Mouse (Mus musculus) fat pad, adult 2 months (tissue): ENCODE measurements around the gene Hist1h4f.
"Not testable (repeated sequence)": the region's sequence is repeated elsewhere in the genome, so short reads cannot be mapped to it uniquely, and the experiment has no call there.

Experiments
- DNase-seq: peaks from one replicate; pipeline ENCODE4 v3.0.0-alpha.2; 2011; ENCODE audit warnings: low read depth, low spot score; ENCODE audit errors: extremely low read depth

The Hist1h4f gene

DNA sequence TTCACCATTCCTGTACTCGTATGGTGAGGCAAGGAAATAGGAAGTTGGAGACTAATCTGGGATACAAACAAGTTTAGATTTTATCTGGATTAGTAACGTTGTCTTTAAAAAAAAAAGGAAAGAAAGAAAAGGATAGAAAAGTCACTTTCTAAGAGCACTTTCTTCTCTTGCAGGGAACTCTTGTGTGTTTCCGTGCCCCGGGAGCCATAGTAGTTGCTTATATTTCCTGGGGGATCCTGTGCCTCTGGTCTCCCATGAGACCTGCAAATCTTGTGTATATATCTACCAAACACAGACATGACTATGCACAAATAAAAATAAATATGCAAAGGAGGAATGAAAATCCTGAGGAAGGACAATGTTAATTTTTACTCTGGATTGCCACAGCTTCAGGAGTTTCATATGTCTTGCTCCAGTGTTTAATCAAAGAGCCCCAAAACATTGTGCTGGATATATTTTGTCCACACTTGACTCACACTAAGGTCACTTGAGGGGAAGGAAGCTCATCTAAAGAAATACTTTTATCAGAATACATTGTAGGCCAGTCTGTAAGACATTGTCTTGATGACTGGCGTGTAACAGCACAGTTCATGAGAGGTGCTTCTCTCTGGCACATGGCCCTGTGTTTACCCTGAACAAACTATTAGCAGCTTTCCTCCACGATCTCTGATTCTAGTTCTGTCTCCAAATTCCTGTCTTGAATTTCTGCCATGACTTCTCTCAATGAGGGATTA, 25.6 kb upstream of the Hist1h4f start:
- no peak for DNase-seq

DNA sequence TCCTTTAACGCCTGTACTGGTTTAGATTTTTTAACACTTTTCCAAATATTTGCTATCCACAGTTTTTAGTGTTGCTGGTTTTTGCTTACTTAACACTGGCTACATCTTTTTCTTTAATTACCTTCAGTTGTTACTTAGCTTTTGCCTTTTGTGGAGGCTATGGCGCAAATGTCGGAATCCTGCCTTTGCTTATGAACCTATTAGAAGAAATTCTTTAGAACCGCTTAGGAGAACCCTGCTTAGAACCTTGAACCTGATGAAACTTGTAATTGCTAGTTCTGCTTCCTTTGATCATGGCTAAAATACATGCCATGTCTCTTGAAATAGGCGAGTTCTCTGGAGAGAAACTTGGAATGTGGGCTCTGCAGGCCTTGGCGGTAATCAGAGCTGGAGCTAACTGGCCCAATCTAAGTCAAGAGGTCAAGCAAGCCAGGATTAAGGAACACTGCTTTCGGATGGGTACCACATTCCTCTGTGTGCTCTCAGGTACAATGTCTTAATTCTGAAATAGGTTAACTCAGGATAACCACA, 25.0 kb upstream of the Hist1h4f start:
- DNase-seq, result no peak

DNA sequence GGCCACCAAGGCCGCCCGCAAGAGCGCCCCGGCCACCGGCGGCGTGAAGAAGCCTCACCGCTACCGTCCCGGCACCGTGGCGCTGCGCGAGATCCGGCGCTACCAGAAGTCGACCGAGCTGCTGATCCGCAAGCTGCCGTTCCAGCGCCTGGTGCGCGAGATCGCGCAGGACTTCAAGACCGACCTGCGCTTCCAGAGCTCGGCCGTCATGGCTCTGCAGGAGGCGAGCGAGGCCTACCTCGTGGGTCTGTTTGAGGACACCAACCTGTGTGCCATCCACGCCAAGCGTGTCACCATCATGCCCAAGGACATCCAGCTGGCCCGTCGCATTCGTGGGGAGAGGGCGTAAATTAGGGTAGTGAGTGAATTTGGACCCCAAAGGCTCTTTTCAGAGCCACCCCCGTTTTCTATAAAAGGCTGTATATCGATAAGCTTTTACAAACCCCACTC, 24.4 kb upstream of the Hist1h4f start:
- not testable (repeated sequence) for DNase-seq

DNA sequence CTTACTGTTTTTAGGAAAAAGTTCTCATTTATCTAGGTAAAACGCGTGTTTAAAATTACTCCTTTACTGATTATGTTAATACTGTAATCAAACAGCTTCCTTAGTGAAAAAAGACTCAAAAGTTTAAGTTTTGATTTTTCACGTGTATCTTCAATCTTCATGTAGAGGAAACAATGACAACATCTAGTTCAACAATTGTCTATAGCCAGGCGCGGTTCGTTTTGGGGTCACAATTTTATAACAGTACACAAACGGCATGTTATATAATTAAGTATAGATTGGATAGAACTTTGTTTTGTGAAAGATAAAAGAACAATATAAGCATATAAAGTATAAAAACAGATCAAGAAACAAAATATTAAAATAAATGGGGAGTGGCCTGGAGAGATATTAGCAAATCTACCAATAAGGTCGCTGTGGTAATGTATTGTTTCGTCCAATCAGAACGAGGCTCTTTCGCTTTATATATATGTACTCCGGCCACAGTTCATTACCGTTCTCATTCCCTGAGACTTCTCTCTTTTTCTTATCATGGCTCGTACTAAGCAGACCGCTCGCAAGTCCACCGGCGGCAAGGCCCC, 23.9 kb upstream of the Hist1h4f start, which contains the start of gene Hist1h3d:
Gene Hist1h3d, plus strand, starts transcription at position 493 of the 581 bp plus-strand sequence.
- DNase-seq, result no peak

DNA sequence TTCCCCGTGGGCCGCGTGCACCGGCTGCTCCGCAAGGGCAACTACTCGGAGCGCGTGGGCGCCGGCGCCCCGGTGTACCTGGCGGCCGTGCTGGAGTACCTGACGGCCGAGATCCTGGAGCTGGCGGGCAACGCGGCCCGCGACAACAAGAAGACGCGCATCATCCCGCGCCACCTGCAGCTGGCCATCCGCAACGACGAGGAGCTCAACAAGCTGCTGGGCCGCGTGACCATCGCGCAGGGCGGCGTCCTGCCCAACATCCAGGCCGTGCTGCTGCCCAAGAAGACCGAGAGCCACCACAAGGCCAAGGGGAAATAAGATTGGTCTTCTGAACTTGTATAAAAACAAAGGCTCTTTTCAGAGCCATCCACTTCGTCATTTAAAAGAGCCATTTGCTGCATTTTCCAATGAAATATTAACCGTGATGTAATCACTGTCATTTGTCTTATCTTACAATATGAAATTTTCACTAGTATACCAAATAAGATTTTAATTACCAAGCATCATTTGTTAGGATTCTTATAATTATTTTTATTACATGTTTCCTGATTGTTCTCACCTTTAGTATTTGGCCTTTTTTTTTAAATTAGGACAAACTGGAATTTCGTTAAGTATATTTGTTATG, 23.2 kb upstream of the Hist1h4f start:
- not testable (repeated sequence) for DNase-seq

DNA sequence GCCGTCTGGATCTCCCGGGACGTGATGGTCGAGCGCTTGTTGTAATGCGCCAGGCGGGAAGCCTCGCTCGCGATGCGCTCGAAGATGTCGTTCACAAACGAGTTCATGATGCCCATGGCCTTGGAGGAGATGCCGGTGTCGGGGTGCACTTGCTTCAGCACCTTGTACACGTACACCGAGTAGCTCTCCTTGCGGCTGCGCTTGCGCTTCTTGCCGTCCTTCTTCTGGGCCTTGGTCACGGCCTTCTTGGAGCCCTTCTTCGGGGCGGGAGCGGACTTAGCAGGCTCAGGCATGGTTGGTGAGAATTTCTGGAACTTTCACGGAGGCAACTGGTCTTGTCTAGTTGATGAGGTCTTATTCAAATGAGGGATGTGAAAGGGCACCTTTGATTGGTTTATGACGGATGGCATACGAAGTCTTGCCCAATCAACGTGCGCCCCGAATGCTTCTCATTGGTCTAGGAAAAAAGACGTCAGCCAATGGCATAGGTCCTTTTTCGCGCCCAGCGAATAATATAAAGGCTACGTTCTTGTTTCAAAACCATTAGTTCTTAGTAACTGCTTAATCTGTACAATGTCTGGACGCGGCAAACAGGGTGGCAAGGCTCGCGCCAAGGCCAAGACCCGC, 22.6 kb upstream of the Hist1h4f start, which contains the start of the genes Hist1h2bf and Hist1h2ad:
Gene Hist1h2bf, minus strand, starts transcription at position 299 of the 627 bp plus-strand sequence.
Gene Hist1h2ad, plus strand, starts transcription at position 484 of the 627 bp plus-strand sequence.
- peak; percentile 94 for DNase-seq

DNA sequence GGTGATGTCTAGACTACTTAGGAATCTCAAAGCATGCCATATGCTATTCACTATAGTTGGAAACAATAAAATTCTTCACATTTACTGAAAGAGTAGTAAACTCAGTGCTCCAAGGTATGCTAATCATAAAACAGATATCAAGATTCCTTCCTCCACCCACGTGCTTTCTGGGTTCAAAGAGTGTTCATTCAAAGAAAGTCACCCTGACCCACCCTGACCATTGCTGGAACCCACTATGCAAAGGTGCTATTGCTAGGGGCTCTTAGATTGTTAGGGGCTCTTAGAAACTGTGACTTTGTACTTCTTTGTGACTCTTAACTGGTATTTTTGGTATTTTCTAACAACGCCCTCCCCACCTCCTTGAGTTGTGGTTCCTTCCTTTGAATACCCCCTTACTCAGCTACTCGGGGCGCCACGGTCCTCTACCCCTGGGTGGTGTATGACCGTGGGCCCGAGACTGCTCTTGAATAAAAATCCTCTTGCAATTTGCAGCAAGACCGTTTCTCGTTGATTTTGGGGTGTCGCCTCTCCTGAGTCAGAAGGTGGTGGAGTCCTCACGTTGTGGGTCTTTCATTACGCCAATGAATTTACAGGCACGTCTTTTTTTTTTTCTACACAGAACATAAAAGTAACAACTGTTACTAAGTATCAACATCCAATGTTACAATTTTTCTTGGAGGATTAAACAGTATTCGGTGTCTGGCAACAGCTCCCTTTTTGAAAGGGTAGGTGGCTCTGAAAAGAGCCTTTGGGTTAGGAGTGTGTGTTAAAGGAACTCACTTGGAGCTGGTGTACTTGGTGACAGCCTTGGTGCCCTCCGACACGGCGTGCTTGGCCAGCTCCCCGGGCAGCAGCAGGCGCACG, 21.8 kb upstream of the Hist1h4f start:
- DNase-seq, result not testable (repeated sequence)

DNA sequence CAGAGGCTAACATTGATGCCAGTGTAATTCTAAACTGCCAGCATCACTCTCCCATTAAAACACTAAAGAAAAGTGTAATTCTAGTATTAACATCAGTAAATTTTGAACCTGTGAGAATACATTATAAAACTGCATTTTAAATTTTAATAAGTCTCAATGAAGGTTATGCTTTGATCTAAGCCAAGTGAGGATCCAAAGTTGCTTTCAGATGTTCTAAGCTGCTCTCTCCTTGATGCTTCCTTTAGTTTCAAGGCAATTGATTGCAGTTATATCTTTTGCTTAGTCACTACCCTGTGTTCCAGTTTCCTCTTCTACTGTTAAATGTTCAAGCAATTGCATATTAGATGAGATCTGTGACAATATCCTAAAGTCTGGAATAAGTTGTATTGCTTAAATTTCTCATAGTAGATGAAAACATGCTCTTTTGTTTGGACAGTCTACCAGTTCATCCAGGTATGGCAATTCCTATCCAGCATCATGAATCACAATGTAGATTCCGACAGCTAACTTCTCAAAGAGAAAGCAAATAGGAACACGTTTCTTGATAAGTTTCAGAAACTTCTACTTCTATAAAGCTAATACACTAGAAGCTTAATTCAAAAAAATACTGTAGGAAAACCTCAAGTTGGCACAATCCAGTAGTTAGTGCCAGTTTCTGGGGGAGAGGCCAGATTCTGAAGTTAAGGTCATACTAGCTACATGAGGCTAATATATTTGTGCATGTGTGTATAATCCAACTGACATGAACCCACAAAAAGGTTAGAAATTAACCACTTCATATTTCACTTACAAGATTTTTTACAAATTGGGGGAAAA, 21.0 kb upstream of the Hist1h4f start:
- no peak for DNase-seq

DNA sequence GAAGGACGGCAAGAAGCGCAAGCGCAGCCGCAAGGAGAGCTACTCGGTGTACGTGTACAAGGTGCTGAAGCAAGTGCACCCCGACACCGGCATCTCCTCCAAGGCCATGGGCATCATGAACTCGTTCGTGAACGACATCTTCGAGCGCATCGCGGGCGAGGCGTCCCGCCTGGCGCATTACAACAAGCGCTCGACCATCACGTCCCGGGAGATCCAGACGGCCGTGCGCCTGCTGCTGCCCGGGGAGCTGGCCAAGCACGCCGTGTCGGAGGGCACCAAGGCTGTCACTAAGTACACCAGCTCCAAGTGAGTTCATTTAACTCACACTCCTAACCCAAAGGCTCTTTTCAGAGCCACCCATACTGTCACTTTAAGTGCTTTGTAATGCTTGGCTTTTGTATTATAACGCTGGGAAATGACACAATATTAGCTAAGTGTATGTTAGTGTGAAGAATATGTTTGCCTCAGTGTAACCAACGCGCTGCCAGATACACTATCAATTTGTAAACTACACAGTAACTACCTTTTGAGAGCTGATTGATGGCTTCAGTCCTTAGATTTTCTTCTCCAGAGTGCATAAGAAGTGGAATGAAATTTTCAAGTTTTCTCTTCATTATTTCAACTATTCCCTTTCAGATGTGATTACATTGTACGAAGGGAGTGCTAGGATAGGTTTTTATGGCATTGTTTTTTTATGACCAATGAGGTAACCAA, 20.2 kb upstream of the Hist1h4f start:
- not testable (repeated sequence) for DNase-seq

DNA sequence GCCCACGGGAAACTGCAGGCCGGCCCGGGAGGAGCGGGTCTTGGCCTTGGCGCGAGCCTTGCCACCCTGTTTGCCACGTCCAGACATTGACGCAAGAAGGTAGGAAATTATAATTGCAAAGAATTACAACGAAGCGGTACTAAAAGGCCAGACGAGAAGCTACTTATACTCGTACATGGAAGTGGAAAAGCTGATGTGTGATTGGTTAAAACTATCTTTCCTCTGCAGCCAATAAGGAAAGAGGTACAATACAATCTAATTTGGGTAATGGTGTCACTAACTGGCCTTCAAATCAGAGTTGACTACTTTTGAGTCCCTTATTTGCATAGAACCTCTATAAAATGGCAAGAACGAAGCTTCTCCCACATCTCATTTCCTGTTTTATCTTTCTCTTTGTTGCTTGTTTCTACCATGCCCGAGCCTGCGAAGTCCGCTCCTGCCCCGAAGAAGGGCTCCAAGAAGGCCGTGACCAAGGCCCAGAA, 19.6 kb upstream of the Hist1h4f start, which contains the start of the genes Hist1h2ae and Hist1h2bg:
Gene Hist1h2ae, minus strand, starts transcription at position 199 of the 482 bp plus-strand sequence.
Gene Hist1h2bg, plus strand, starts transcription at position 375 of the 482 bp plus-strand sequence.
- DNase-seq, result peak; percentile 97

DNA sequence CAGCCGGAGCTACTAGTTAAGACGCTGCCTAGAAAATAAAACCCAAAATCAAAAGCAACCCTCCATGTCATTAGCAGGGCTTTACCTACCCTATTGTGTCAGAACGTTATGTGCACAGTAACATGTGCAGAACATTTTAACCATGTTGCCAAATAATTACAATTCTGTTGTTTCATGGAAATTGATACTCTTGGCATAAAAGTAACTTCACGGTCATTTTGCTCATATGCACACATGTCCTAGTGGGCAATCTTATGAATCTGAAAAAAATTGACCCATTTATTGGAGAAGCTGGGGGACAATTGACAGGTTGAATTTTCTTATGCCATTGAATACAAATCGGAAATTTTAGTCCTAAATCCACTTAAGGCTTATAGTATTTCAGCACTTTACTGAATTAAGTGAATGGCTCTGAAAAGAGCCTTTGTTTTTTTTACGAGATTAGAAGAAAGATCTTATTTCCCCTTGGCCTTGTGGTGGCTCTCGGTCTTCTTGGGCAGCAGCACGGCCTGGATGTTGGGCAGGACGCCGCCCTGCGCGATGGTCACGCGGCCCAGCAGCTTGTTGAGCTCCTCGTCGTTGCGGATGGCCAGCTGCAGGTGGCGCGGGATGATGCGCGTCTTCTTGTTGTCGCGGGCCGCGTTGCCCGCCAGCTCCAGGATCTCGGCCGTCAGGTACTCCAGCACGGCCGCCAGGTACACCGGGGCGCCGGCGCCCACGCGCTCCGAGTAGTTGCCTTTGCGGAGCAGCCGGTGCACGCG, 19.0 kb upstream of the Hist1h4f start:
- not testable (repeated sequence) for DNase-seq

DNA sequence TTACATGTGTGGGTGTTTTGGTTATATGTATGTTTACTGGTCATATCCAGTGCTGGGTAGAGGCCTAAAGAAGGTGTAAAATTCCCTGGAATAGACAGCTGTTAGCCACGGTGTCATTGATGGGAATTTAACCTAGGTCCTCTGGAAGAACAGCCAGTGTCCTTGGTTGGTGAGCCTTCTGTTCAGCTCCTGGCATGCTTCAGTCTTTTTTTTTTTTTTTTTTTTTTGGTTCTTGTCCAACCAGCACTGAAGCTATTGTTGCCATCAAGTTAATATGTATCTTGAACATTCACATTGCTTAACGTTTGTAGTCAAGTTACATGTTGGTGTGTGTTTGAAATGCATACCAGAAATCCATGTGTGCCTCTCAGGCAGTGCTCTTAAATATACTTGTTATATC, 13.0 kb upstream of the Hist1h4f start:
- no peak for DNase-seq

DNA sequence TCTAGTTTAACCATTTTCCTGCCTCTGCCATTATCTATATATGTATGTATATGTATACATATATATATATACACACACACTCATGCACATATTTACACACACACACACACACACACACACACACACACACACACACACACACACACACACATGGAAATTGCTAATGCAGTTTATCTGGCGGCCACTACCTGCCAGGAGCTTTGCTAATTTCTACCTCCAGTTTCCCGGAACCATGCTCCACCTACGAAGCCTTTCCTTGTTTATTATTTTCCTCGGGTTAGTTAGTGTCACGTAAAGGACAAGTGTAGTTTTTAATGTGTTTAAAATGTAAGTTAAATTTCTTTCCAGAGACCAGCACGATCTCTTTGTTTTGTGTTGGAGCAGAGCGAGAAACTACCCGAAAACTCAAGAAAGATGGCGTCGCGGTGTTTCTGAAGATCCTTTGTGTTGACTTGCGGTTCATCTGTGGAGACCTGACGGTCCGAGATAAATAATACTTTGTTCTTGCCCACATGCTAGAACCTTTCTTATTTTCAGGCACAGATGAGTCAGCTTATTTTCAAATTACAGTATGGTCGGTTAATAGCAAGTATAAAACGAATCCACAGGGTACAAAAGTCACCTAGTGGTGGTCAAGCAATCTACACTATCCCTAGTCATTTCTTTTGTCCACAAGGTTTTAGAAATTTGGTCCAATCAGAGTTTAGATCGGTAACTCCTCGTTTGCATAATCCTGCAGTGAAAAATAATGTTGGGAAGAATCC, 11.4 kb upstream of the Hist1h4f start:
- no peak for DNase-seq

DNA sequence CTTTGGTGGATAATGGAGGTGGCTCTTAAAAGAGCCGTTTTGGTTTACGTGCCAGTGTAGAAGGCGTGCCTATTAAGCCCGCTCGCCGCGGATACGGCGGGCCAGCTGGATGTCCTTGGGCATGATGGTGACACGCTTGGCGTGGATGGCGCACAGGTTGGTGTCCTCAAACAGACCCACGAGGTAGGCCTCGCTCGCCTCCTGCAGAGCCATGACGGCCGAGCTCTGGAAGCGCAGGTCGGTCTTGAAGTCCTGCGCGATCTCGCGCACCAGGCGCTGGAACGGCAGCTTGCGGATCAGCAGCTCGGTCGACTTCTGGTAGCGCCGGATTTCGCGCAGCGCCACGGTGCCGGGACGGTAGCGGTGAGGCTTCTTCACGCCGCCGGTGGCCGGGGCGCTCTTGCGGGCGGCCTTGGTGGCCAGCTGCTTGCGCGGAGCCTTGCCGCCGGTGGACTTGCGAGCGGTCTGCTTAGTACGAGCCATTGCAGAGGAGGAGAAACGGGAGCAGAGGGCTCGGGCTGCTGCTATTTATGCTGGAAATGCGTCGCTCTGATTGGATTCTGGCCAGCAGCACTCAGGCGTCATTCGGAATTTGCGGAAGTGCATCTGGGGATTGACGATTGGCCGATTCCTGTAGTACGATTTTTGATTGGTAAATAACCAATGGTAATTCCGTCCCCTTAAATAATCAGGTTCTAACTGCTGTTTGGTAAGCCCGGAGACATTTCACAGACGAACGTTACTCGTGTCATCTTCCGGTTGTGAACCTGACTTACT, 10.6 kb upstream of the Hist1h4f start, which contains the start of gene Hist1h3e:
Gene Hist1h3e, minus strand, starts transcription at position 487 of the 777 bp plus-strand sequence.
- peak; percentile 92 for DNase-seq

DNA sequence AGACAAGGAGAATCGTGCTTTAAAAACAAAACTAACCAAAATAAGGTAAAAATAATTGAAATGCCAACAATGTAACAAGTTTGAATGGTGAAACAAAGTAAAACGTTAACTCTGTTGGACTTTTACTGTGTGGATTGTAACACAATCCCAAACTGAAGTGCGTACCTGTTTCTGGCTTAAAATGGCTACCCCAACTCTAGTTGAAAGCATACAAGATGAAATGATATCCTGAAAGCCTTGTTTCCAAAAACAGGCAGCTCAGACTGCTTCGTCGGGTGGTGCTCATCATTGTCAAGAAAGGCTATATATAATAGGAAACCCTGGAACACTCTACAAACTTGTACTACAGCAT, 10.1 kb upstream of the Hist1h4f start:
- not testable (repeated sequence) for DNase-seq

DNA sequence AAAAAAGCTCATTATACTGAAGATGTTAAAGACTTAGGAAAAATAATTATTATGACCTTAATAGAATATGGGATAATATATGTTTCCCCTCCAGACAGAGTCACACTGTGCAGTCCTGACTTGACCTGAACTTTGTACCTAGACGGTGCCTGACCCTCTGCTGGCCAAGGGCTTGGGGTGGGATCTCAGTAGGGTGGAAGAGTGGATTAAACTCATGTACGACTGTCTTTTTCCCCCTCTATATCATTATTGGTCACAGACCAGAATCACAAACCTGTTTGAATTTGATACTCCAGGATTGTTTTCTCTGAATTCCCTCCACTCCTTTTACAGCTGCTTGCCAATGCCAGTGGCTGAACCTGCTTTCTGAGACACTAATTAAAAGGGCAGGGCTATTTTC, 9.3 kb upstream of the Hist1h4f start:
- not testable (repeated sequence) for DNase-seq
